Mouse (Mus musculus): ENCODE results near the gene 4930595D18Rik. TPM values are rescaled to one million over a fixed set of nuclear protein-coding genes. Genes with fewer than 3 reads are reported as not detected.

The 4930595D18Rik gene
- polyA plus RNA-seq, 1 experiment, result not detected

DNA sequence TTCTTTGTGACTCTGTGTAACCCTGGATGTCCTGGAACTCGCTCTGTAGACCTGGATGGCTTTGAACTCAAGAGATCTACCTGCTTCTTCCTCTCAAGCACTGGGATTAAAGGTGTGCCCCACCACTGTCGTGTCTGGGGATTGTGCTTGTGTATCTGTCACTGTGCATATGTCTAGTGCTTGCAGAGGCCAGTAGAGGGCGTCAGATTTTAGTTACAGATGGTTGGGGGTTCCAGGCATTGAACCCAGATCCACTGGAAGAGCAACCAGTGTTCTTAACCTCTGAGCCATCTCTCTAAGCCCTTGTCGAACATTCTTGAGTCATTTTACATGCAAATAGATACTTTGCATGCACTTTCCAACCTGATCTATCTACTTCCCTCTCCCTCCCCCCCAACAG, 5.5 kb downstream of the 4930595D18Rik start:
- H3K79me2 ChIP-seq (ENCODE audit: control insufficient read depth, insufficient read depth), result peaks cover 62% of the 10 kb centered on the region
- no peak overlapping the region for H3ac ChIP-seq (ENCODE audit: control insufficient read depth, insufficient read length)
- TF ChIP-seq E2F4 (IDR thresholded peaks at IDR 0.05; ENCODE audit: insufficient read depth) (no peak), USF1 (IDR thresholded peaks at IDR 0.05; ENCODE audit: low read depth) (no peak), POLR2AphosphoS2 (IDR thresholded peaks at IDR 0.05; ENCODE audit: insufficient read length, low read depth) (no peak), POLR2A (IDR thresholded peaks at IDR 0.05; ENCODE audit: insufficient read length, low read depth) (no peak), CEBPB (IDR thresholded peaks at IDR 0.05; ENCODE audit: insufficient read depth, poor library complexity, severe bottlenecking) (no peak), MAX (IDR thresholded peaks at IDR 0.05; ENCODE audit: low read depth) (no peak), SRF (IDR thresholded peaks at IDR 0.05; ENCODE audit: control insufficient read depth, insufficient read length, low read depth) (no peak), REST (IDR thresholded peaks at IDR 0.05; ENCODE audit: insufficient read depth, insufficient read length) (no peak), MYOG (IDR thresholded peaks at IDR 0.05; ENCODE audit: control insufficient read depth in 1 of 3, insufficient read depth in 1 of 3, insufficient read length in 2 of 3, low read depth in 2 of 3) (no peak), TCF12 (IDR thresholded peaks at IDR 0.05; ENCODE audit: insufficient read depth, poor library complexity, severe bottlenecking) (no peak), MYOD1 (IDR thresholded peaks at IDR 0.05; ENCODE audit: control insufficient read depth in 1 of 3, insufficient read length in 2 of 3, low read depth in 2 of 3) (no peak), TCF3 (IDR thresholded peaks at IDR 0.05; ENCODE audit: insufficient read length, low read depth) (no peak)
- H3K27me3 ChIP-seq (ENCODE audit: control insufficient read depth, insufficient read depth, insufficient read length), result no peaks in the 10 kb centered on the region
- H3K4me2 ChIP-seq (ENCODE audit: low read depth), result no peak overlapping the region
- peaks cover 3% of the 10 kb centered on the region for H3K36me3 ChIP-seq (ENCODE audit: control insufficient read depth, insufficient read depth)
- H3K4me3 ChIP-seq, result no peak overlapping the region

DNA sequence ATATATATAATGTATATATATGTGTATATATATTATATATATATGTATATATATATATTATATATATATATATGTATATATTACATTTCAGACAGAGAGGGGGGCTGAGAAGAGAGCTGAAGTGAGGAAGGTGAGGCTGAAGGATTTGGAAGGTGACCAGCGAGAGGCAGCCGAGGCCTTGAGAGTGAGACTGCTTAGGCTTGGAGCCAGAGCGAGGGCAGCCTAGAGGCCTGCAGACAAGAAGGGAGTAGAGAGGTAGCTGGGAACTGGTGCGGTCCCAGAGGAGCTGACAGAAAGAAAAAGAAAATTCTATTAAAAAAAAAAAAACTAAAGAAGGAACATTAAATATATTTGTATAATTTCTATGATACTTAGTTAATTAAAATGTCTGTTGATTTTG, 15.4 kb downstream of the 4930595D18Rik start:
- H3K4me2 ChIP-seq (ENCODE audit: low read depth), result no peak overlapping the region
- TF ChIP-seq USF1 (IDR thresholded peaks at IDR 0.05; ENCODE audit: low read depth), result no peak
- TF ChIP-seq TCF12 (IDR thresholded peaks at IDR 0.05; ENCODE audit: insufficient read depth, poor library complexity, severe bottlenecking), result no peak
- no peak for TF ChIP-seq REST (IDR thresholded peaks at IDR 0.05; ENCODE audit: insufficient read depth, insufficient read length)
- TF ChIP-seq TCF3 (IDR thresholded peaks at IDR 0.05; ENCODE audit: insufficient read length, low read depth), result no peak
- TF ChIP-seq POLR2A (IDR thresholded peaks at IDR 0.05; ENCODE audit: insufficient read length, low read depth), result no peak
- no peak for TF ChIP-seq CEBPB (IDR thresholded peaks at IDR 0.05; ENCODE audit: insufficient read depth, poor library complexity, severe bottlenecking)
- no peak for TF ChIP-seq MAX (IDR thresholded peaks at IDR 0.05; ENCODE audit: low read depth)
- TF ChIP-seq POLR2AphosphoS2 (IDR thresholded peaks at IDR 0.05; ENCODE audit: insufficient read length, low read depth), result no peak
- no peak for TF ChIP-seq MYOG (IDR thresholded peaks at IDR 0.05; ENCODE audit: control insufficient read depth in 1 of 3, insufficient read depth in 1 of 3, insufficient read length in 2 of 3, low read depth in 2 of 3)
- no peak for TF ChIP-seq MYOD1 (IDR thresholded peaks at IDR 0.05; ENCODE audit: control insufficient read depth in 1 of 3, insufficient read length in 2 of 3, low read depth in 2 of 3)
- TF ChIP-seq SRF (IDR thresholded peaks at IDR 0.05; ENCODE audit: control insufficient read depth, insufficient read length, low read depth), result no peak
- no peak for TF ChIP-seq E2F4 (IDR thresholded peaks at IDR 0.05; ENCODE audit: insufficient read depth)
- no peak overlapping the region for H3K4me3 ChIP-seq
- peaks cover 54% of the 10 kb centered on the region for H3K79me2 ChIP-seq (ENCODE audit: control insufficient read depth, insufficient read depth)
- peaks cover 3% of the 10 kb centered on the region for H3K36me3 ChIP-seq (ENCODE audit: control insufficient read depth, insufficient read depth)
- no peaks in the 10 kb centered on the region for H3K27me3 ChIP-seq (ENCODE audit: control insufficient read depth, insufficient read depth, insufficient read length)
- no peak overlapping the region for H3ac ChIP-seq (ENCODE audit: control insufficient read depth, insufficient read length)

DNA sequence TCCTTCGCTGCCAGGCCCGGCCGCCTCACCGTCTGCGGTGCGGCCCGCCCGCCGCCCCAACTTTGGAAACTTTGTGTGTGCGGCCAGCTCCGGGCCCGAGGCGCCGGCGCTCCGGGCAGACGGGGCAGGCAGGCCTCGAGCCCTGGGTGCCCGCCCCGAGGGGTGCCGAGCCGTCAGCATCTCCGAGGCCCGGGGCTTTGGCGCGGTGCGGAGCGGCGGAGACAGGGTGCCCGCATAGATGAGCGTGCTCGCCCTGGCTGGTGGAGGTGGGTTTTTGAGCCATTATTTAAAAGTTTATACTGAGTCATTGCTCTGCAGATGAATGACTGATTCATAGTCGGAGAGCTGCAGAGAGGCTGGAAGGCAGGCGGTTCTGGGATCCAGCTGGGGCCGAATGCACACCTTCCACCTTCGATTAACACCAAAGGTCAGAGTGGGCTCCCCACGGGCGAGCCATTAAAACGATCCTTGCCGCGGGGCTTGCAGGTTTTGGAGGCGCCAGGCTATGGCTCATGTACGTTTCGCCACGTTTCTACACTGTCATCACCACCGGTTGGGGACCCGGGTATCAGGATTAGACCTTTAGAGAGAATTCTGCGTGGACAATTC, 17.5 kb downstream of the 4930595D18Rik start:
- peaks cover 40% of the 10 kb centered on the region for H3K79me2 ChIP-seq (ENCODE audit: control insufficient read depth, insufficient read depth)
- H3K27me3 ChIP-seq (ENCODE audit: control insufficient read depth, insufficient read depth, insufficient read length), result no peaks in the 10 kb centered on the region
- no peak for TF ChIP-seq MYOD1 (IDR thresholded peaks at IDR 0.05; ENCODE audit: control insufficient read depth in 1 of 3, insufficient read length in 2 of 3, low read depth in 2 of 3)
- TF ChIP-seq REST (IDR thresholded peaks at IDR 0.05; ENCODE audit: insufficient read depth, insufficient read length), result no peak
- no peak for TF ChIP-seq TCF12 (IDR thresholded peaks at IDR 0.05; ENCODE audit: insufficient read depth, poor library complexity, severe bottlenecking)
- no peak for TF ChIP-seq E2F4 (IDR thresholded peaks at IDR 0.05; ENCODE audit: insufficient read depth)
- no peak for TF ChIP-seq MYOG (IDR thresholded peaks at IDR 0.05; ENCODE audit: control insufficient read depth in 1 of 3, insufficient read depth in 1 of 3, insufficient read length in 2 of 3, low read depth in 2 of 3)
- TF ChIP-seq TCF3 (IDR thresholded peaks at IDR 0.05; ENCODE audit: insufficient read length, low read depth), result no peak
- no peak for TF ChIP-seq CEBPB (IDR thresholded peaks at IDR 0.05; ENCODE audit: insufficient read depth, poor library complexity, severe bottlenecking)
- TF ChIP-seq POLR2AphosphoS2 (IDR thresholded peaks at IDR 0.05; ENCODE audit: insufficient read length, low read depth), result no peak
- TF ChIP-seq MAX (IDR thresholded peaks at IDR 0.05; ENCODE audit: low read depth), result no peak
- TF ChIP-seq SRF (IDR thresholded peaks at IDR 0.05; ENCODE audit: control insufficient read depth, insufficient read length, low read depth), result no peak
- no peak for TF ChIP-seq USF1 (IDR thresholded peaks at IDR 0.05; ENCODE audit: low read depth)
- TF ChIP-seq POLR2A (IDR thresholded peaks at IDR 0.05; ENCODE audit: insufficient read length, low read depth), result no peak
- no peaks in the 10 kb centered on the region for H3K36me3 ChIP-seq (ENCODE audit: control insufficient read depth, insufficient read depth)
- H3K4me3 ChIP-seq, result peak overlapping the region; percentile 49
- peak overlapping the region; percentile 40 for H3ac ChIP-seq (ENCODE audit: control insufficient read depth, insufficient read length)
- peak overlapping the region; percentile 72 for H3K4me2 ChIP-seq (ENCODE audit: low read depth)

DNA sequence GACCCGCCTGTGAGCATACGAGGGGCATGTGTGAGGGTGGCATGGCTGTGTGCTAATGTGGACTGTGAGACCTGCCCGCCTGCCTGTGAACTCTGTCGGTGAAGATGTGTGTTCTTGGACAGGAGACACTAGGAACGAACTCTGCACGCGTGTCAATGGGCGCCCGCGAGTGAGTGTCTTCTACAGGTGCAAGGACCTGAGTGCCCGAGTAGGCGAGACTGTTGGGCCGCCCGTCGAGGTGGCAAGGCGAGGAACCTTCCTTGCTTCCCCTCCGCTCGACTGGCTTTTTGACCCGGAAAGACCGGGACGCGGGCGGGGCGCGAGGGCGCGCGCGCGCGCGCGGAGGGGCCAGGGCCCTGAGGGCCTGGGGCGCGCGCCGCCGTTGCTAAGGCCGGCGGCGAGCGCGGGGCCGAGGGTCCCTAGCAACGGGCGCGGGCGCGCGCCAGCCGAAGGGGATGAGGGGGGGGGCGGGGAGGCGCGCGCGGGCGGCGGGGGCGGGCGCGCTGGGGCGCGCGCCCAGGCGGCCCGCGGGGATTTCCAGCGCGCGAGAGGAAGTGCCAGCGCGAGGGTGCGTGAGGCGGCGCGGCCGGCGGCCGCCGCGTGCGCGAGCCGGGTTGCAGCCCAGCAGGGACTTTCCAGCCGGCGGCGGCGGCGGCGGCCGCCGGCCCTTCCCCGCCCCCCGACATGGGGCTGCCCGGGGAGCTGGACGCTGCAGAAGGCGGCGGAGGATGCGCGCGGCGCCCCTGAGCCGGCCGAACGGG, 18.3 kb downstream of the 4930595D18Rik start, which contains the start of gene Traf3:
Gene Traf3 (plus strand): TSS at position 540 of the 761 bp plus-strand sequence.
- H3ac ChIP-seq (ENCODE audit: control insufficient read depth, insufficient read length), result peak within 1 kb of the TSS; percentile 40
- TF ChIP-seq TCF3 (IDR thresholded peaks at IDR 0.05; ENCODE audit: insufficient read length, low read depth) (no peak), CEBPB (IDR thresholded peaks at IDR 0.05; ENCODE audit: insufficient read depth, poor library complexity, severe bottlenecking) (no peak), POLR2AphosphoS2 (IDR thresholded peaks at IDR 0.05; ENCODE audit: insufficient read length, low read depth) (peak; percentile 54), SRF (IDR thresholded peaks at IDR 0.05; ENCODE audit: control insufficient read depth, insufficient read length, low read depth) (no peak), TCF12 (IDR thresholded peaks at IDR 0.05; ENCODE audit: insufficient read depth, poor library complexity, severe bottlenecking) (no peak), POLR2A (IDR thresholded peaks at IDR 0.05; ENCODE audit: insufficient read length, low read depth) (peak; percentile 52), MAX (IDR thresholded peaks at IDR 0.05; ENCODE audit: low read depth) (no peak), MYOG (IDR thresholded peaks at IDR 0.05; ENCODE audit: control insufficient read depth in 1 of 3, insufficient read depth in 1 of 3, insufficient read length in 2 of 3, low read depth in 2 of 3) (no peak), REST (IDR thresholded peaks at IDR 0.05; ENCODE audit: insufficient read depth, insufficient read length) (no peak), E2F4 (IDR thresholded peaks at IDR 0.05; ENCODE audit: insufficient read depth) (no peak)
- no peaks in the 10 kb centered on the region for H3K36me3 ChIP-seq (ENCODE audit: control insufficient read depth, insufficient read depth)
- H3K27me3 ChIP-seq (ENCODE audit: control insufficient read depth, insufficient read depth, insufficient read length), result no peaks in the 10 kb centered on the region
- peaks cover 37% of the 10 kb centered on the region for H3K79me2 ChIP-seq (ENCODE audit: control insufficient read depth, insufficient read depth)
- H3K4me3 ChIP-seq, result peak within 1 kb of the TSS; percentile 49
- H3K4me2 ChIP-seq (ENCODE audit: low read depth), result peak within 1 kb of the TSS; percentile 72

All from myocyte (in vitro differentiated cells).